Mouse (Mus musculus): ENCODE data around the gene Ppp2r5c. TPM values are rescaled to one million over a fixed set of nuclear protein-coding genes. Genes with fewer than 3 reads are reported as not detected.

Ppp2r5c gene
- polyA plus RNA-seq, 1 experiment from 2014 or later: 146 TPM

DNA sequence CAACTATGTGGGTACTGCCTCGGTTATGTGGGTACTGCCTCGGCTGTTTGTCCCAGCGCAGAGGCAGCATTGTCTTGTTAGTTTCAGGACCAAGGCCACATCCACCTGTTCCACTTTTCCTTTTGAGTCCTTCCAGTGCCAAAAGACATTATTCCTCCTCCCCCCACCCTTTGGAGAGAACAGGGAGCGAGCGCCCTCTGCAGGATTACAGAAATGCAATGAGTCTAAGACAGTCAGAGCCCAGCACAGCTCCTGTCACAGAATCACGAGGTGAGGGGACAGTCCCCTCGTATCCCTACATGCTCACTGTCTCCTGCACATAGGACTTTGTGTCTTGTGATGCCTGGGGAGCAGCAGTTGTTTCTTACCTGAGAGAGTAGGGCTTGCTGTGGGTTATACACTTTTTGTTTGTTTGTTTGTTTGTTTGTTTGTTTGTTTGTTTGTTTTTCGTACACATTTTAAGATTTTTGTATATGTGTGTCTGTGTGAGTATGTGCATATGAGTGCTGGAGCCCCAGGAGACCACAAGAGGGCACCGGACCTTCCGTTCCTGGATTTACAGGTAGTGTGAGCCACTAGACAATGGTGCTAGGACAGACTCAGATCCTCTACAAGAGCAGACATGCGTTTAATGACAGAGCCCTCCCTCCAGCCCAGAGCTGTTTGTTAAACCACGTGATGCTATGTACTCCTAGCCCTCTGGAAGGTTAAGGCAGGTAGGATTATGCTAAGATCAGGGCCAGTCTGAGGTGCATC is 43.2 kb downstream of the Ppp2r5c start:
- WGBS: 90% methylated on average over 12 of the region's 12 CpGs
- Histone ChIP-seq H3K27me3 (ENCODE audit: control insufficient read depth, insufficient read depth, low read length) (no peaks in the 10 kb centered on the region), H3K4me2 (ENCODE audit: low read depth, low read length) (no peak overlapping the region), H3K27ac (ENCODE audit: low read length) (no peak overlapping the region), H3K9me3 (replicated peaks; ENCODE audit: control insufficient read depth, low read length) (no peaks in the 10 kb centered on the region), H3K4me3 (replicated peaks; ENCODE audit: low read length) (no peak overlapping the region), H3K9ac (ENCODE audit: low read length) (no peak overlapping the region), H3K4me1 (ENCODE audit: control insufficient read depth, insufficient read depth, low read length) (peaks cover 24% of the 10 kb centered on the region), H3K36me3 (ENCODE audit: control insufficient read depth, insufficient read depth, low read length) (no peaks in the 10 kb centered on the region; the same call in 1 of the 2 replicates)
- no peak for ATAC-seq (ENCODE audit: insufficient read depth, low FRiP score)

DNA sequence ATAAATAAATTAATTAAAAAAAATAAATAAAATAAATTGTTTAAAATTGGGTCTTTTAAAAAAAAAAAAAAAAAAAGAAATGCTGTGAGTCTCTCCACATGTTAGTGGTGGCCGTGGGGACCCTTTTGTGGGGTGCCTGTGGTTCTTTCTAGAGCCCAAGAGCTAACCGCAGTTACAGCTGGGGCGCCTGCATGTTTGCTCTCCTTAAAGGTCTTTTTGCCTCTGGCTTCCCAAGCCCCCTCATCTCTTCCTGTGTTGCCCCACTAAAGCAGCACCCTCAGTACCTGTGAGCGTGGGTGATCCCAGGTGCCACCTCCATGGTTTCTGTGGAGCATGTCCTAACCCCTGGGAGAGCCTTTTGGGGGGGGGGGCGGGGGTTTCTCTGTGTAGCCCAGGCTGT is 45.5 kb downstream of the Ppp2r5c start:
- no peak overlapping the region for H3K4me2 ChIP-seq (ENCODE audit: low read depth, low read length)
- H3K27me3 ChIP-seq (ENCODE audit: control insufficient read depth, insufficient read depth, low read length): no peaks in the 10 kb centered on the region
- no peak for ATAC-seq (ENCODE audit: insufficient read depth, low FRiP score)
- WGBS: 97% methylated on average over 5 of the region's 5 CpGs
- H3K4me3 ChIP-seq (replicated peaks; ENCODE audit: low read length): no peak overlapping the region
- peaks cover 23% of the 10 kb centered on the region for H3K4me1 ChIP-seq (ENCODE audit: control insufficient read depth, insufficient read depth, low read length)
- H3K9ac ChIP-seq (ENCODE audit: low read length): no peak overlapping the region
- no peaks in the 10 kb centered on the region; the same call in 1 of the 2 replicates for H3K36me3 ChIP-seq (ENCODE audit: control insufficient read depth, insufficient read depth, low read length)
- no peaks in the 10 kb centered on the region for H3K9me3 ChIP-seq (replicated peaks; ENCODE audit: control insufficient read depth, low read length)
- H3K27ac ChIP-seq (ENCODE audit: low read length): no peak overlapping the region

DNA sequence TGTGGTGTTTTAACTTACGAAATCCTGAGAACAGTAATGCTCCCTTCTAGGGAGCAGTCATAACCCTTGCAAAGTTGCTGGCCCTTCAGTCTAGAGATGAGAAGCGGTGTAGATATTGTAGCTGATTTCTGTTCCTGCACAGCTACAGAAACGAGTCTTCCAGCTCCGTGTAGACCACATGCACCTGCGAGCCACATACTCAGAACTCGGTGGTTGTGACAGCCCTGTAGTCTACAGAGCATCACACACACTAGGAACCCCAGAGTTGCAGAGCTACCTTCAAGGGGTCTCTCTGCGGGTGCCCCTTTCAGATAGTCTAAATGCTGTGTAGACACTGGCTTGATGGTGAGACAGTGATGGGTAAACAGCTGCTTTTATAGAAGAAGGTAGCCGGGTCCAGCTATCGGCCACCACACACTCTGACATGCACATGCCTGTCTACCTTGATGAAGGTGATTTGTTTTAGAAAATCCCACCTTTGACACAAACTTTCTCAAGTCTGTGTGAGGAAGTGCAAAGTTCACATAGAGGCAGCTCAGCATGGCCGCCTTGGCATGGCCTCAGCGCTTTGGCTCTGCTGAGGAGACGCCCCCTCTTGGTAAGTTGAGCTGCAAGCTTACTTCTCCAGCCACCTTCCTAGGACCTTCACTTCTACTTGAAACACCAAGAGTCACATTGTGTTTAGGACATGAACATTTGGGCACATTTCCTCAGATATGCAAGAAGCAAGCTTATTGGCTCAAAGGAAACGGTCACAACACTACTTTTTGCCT is 46.9 kb downstream of the Ppp2r5c start:
- no peaks in the 10 kb centered on the region for H3K9me3 ChIP-seq (replicated peaks; ENCODE audit: control insufficient read depth, low read length)
- peaks cover 23% of the 10 kb centered on the region for H3K4me1 ChIP-seq (ENCODE audit: control insufficient read depth, insufficient read depth, low read length)
- H3K4me2 ChIP-seq (ENCODE audit: low read depth, low read length): no peak overlapping the region
- H3K27me3 ChIP-seq (ENCODE audit: control insufficient read depth, insufficient read depth, low read length): no peaks in the 10 kb centered on the region
- ATAC-seq (ENCODE audit: insufficient read depth, low FRiP score): no peak
- H3K4me3 ChIP-seq (replicated peaks; ENCODE audit: low read length): no peak overlapping the region
- no peaks in the 10 kb centered on the region; the same call in 1 of the 2 replicates for H3K36me3 ChIP-seq (ENCODE audit: control insufficient read depth, insufficient read depth, low read length)
- 90% methylated on average over 13 of the region's 13 CpGs for WGBS
- H3K9ac ChIP-seq (ENCODE audit: low read length): no peak overlapping the region
- H3K27ac ChIP-seq (ENCODE audit: low read length): no peak overlapping the region

- Histone ChIP-seq H3K27ac (ENCODE audit: low read length) (no peak overlapping the region), H3K27me3 (ENCODE audit: control insufficient read depth, insufficient read depth, low read length) (no peaks in the 10 kb centered on the region), H3K36me3 (ENCODE audit: control insufficient read depth, insufficient read depth, low read length) (no peaks in the 10 kb centered on the region; the same call in 1 of the 2 replicates), H3K4me1 (ENCODE audit: control insufficient read depth, insufficient read depth, low read length) (peaks cover 33% of the 10 kb centered on the region), H3K4me3 (replicated peaks; ENCODE audit: low read length) (no peak overlapping the region), H3K9me3 (replicated peaks; ENCODE audit: control insufficient read depth, low read length) (no peaks in the 10 kb centered on the region), H3K9ac (ENCODE audit: low read length) (no peak overlapping the region), H3K4me2 (ENCODE audit: low read depth, low read length) (no peak overlapping the region)
- ATAC-seq (ENCODE audit: insufficient read depth, low FRiP score): no peak
- 80% methylated on average over 2 of the region's 2 CpGs for WGBS
These were observed 47.9 kb downstream of the Ppp2r5c start for GRCm38 (mm10) chr12:110494846-110495245.

- H3K4me3 ChIP-seq (replicated peaks; ENCODE audit: low read length): no peak overlapping the region
- peaks cover 35% of the 10 kb centered on the region for H3K4me1 ChIP-seq (ENCODE audit: control insufficient read depth, insufficient read depth, low read length)
- no peak overlapping the region for H3K27ac ChIP-seq (ENCODE audit: low read length)
- 95% methylated on average over 8 of the region's 8 CpGs for WGBS
- H3K9me3 ChIP-seq (replicated peaks; ENCODE audit: control insufficient read depth, low read length): no peaks in the 10 kb centered on the region
- H3K36me3 ChIP-seq (ENCODE audit: control insufficient read depth, insufficient read depth, low read length): no peaks in the 10 kb centered on the region; the same call in 1 of the 2 replicates
- no peak overlapping the region for H3K4me2 ChIP-seq (ENCODE audit: low read depth, low read length)
- no peak overlapping the region for H3K9ac ChIP-seq (ENCODE audit: low read length)
- no peak for ATAC-seq (ENCODE audit: insufficient read depth, low FRiP score)
- H3K27me3 ChIP-seq (ENCODE audit: control insufficient read depth, insufficient read depth, low read length): no peaks in the 10 kb centered on the region
These were observed 48.3 kb downstream of the Ppp2r5c start for GRCm38 (mm10) chr12:110495260-110495659.

DNA sequence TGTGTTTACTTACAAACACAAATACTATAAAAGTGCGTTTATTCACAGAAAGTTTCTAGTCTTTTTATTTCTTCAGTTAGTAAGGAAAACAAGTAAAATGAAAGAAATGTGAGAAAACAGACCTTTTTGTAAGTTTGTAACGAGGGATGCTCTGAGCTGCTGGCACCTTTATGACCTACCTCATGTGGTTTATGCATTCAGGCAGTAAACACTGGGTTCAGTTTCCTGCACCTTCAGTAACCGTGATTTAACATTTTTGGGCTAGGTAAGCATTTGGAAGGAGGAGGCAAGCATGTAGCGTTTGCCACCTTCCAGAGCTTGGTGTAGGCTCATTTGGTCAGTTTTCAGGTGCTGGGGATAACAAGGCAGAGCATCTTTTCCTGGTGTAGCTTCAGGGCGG is 49.1 kb downstream of the Ppp2r5c start:
- Histone ChIP-seq H3K4me2 (ENCODE audit: low read depth, low read length) (no peak overlapping the region), H3K27me3 (ENCODE audit: control insufficient read depth, insufficient read depth, low read length) (no peaks in the 10 kb centered on the region), H3K4me3 (replicated peaks; ENCODE audit: low read length) (no peak overlapping the region), H3K9me3 (replicated peaks; ENCODE audit: control insufficient read depth, low read length) (no peaks in the 10 kb centered on the region), H3K36me3 (ENCODE audit: control insufficient read depth, insufficient read depth, low read length) (no peaks in the 10 kb centered on the region; the same call in 1 of the 2 replicates), H3K4me1 (ENCODE audit: control insufficient read depth, insufficient read depth, low read length) (peaks cover 35% of the 10 kb centered on the region), H3K9ac (ENCODE audit: low read length) (no peak overlapping the region), H3K27ac (ENCODE audit: low read length) (no peak overlapping the region)
- 80% methylated on average over 5 of the region's 5 CpGs for WGBS
- ATAC-seq (ENCODE audit: insufficient read depth, low FRiP score): no peak

DNA sequence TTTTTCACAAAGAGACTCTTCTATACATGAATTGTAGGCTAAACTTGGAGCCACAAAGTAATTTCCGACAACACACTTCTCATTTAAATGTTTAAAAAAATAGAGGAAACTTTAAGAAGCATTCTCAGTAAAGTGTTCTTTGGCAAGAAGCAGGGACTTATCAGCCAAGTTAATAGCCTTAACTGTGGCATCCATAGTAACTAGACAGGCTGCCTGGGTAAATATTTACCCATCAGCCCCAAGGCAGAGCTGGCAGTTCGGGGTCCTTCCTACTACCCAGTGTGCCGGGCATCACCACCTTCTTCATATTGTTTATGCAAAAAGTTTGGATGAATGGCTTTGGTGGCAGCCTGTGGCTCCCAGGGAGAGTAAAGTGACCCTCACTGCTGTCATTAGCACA is 50.1 kb downstream of the Ppp2r5c start:
- Histone ChIP-seq H3K36me3 (ENCODE audit: control insufficient read depth, insufficient read depth, low read length) (no peaks in the 10 kb centered on the region; the same call in 1 of the 2 replicates), H3K4me3 (replicated peaks; ENCODE audit: low read length) (no peak overlapping the region), H3K27ac (ENCODE audit: low read length) (peak overlapping the region; percentile 89), H3K9me3 (replicated peaks; ENCODE audit: control insufficient read depth, low read length) (no peaks in the 10 kb centered on the region), H3K9ac (ENCODE audit: low read length) (no peak overlapping the region), H3K4me2 (ENCODE audit: low read depth, low read length) (no peak overlapping the region), H3K4me1 (ENCODE audit: control insufficient read depth, insufficient read depth, low read length) (peaks cover 35% of the 10 kb centered on the region), H3K27me3 (ENCODE audit: control insufficient read depth, insufficient read depth, low read length) (no peaks in the 10 kb centered on the region)
- 24% methylated on average over 3 of the region's 3 CpGs for WGBS
- ATAC-seq (ENCODE audit: insufficient read depth, low FRiP score): no peak

GRCm38 (mm10) chr12:110497485-110497884 is 50.6 kb downstream of the Ppp2r5c start:
- Histone ChIP-seq H3K9me3 (replicated peaks; ENCODE audit: control insufficient read depth, low read length) (no peaks in the 10 kb centered on the region), H3K4me1 (ENCODE audit: control insufficient read depth, insufficient read depth, low read length) (peaks cover 35% of the 10 kb centered on the region), H3K4me3 (replicated peaks; ENCODE audit: low read length) (no peak overlapping the region), H3K27ac (ENCODE audit: low read length) (peak overlapping the region; percentile 89), H3K9ac (ENCODE audit: low read length) (peak overlapping the region; percentile 34; the same call in 1 of the 2 replicates), H3K27me3 (ENCODE audit: control insufficient read depth, insufficient read depth, low read length) (no peaks in the 10 kb centered on the region), H3K36me3 (ENCODE audit: control insufficient read depth, insufficient read depth, low read length) (no peaks in the 10 kb centered on the region; the same call in 1 of the 2 replicates), H3K4me2 (ENCODE audit: low read depth, low read length) (peak overlapping the region; percentile 1; the same call in 1 of the 2 replicates)
- ATAC-seq (ENCODE audit: insufficient read depth, low FRiP score): no peak
- 53% methylated on average over 8 of the region's 8 CpGs for WGBS
